Mouse (Mus musculus) ES-E14 (cell line): Measurements from ENCODE around the gene Pqlc2. TPM values are rescaled to one million over a fixed set of nuclear protein-coding genes. Genes with fewer than 3 reads are reported as not detected.

Experiments
- DNase-seq: peaks from one replicate; pipeline ENCODE4 v3.0.0-alpha.2; 2013; ENCODE audit warnings: low read depth, low spot score
- H3K27ac ChIP-seq: 2 replicates; pipeline ENCODE4 v1.5.1; 2012; ENCODE audit warnings: low read depth, mild to moderate bottlenecking, low read length, moderate library complexity, mixed read lengths; ENCODE audit not compliant: poor library complexity, insufficient read depth, severe bottlenecking
- H3K36me3 ChIP-seq: 2 replicates; pipeline ENCODE4 v1.6.1; 2012; ENCODE audit warnings: mild to moderate bottlenecking, low read length, moderate library complexity, mixed read lengths; ENCODE audit not compliant: control insufficient read depth, poor library complexity, insufficient read depth, severe bottlenecking
- H3K4me1 ChIP-seq, 2 experiments: fragments of 150-350 bp in 1 of 2; sonication (generic) in 1 of 2; 2 replicates each; pipeline ENCODE4 v1.6.1; 2012; ENCODE audit warnings: low read length in 2 of 2, mild to moderate bottlenecking in 1 of 2, mixed read lengths in 1 of 2; ENCODE audit not compliant: control insufficient read depth in 2 of 2, insufficient read depth in 2 of 2, poor library complexity in 1 of 2
- H3K4me3 ChIP-seq, 2 experiments: fragments of 150-350 bp in 1 of 2; sonication (generic) in 1 of 2; 2 replicates each; pipeline ENCODE4 v1.5.1; 2012; ENCODE audit warnings: low read length in 2 of 2, low read depth in 1 of 2, mild to moderate bottlenecking in 1 of 2, mixed read lengths in 1 of 2; ENCODE audit not compliant: insufficient read depth in 1 of 2, poor library complexity in 1 of 2, severe bottlenecking in 1 of 2
- H3K9ac ChIP-seq: 2 replicates; pipeline ENCODE4 v1.6.1; 2012; ENCODE audit warnings: low read depth, mild to moderate bottlenecking, low read length, mixed read lengths; ENCODE audit not compliant: poor library complexity, insufficient read depth, severe bottlenecking
- H3K9me3 ChIP-seq: fragments of 150-350 bp; sonication (generic); 2 replicates; pipeline ENCODE4 v1.6.1; 2012; ENCODE audit warnings: low read depth, mild to moderate bottlenecking, low read length; ENCODE audit not compliant: control insufficient read depth, insufficient read depth
- CHD2 ChIP-seq: IDR thresholded peaks from 2 replicates; pipeline ENCODE4 v1.6.1; 2014; ENCODE audit warnings: mild to moderate bottlenecking, low read depth, low read length, inconsistent platforms
- HCFC1 ChIP-seq: IDR thresholded peaks from 2 replicates; pipeline ENCODE4 v1.6.1; 2012; ENCODE audit warnings: low read length, inconsistent platforms, borderline replicate concordance; ENCODE audit not compliant: insufficient read depth
- MAFK ChIP-seq: IDR thresholded peaks from 2 replicates; pipeline ENCODE4 v1.6.1; 2014; ENCODE audit warnings: mild to moderate bottlenecking, low read depth, low read length, inconsistent platforms; ENCODE audit not compliant: insufficient read depth
- ZC3H11A ChIP-seq: IDR thresholded peaks from 2 replicates; pipeline ENCODE4 v1.6.1; 2012; ENCODE audit warnings: low read depth, mild to moderate bottlenecking, inconsistent platforms, low read length, borderline replicate concordance
- ZNF384 ChIP-seq: IDR thresholded peaks from 2 replicates; pipeline ENCODE4 v1.6.1; 2012; ENCODE audit warnings: low read depth, low read length, inconsistent platforms
- in situ Hi-C, 2 experiments: fragments of 600-800 bp; cut with MboI; formaldehyde crosslinking; loops; one replicate each; pipeline ENCODE4 v1.15.1; 2025; ENCODE audit warnings: low sequenced_read_pairs in 2 of 2, inconsistent platforms in 1 of 2; ENCODE audit not compliant: unreplicated experiment in 2 of 2
- total RNA-seq: library from RNA; depleted of rRNA; stranded (reverse); fragments of 300-350 nt; gene quantifications from 2 replicates; pipeline ENCODE4 v1.2.3, GENCODE M21; 2012

Gene Pqlc2
- total RNA-seq, 1 experiment: 25.0 TPM

DNA sequence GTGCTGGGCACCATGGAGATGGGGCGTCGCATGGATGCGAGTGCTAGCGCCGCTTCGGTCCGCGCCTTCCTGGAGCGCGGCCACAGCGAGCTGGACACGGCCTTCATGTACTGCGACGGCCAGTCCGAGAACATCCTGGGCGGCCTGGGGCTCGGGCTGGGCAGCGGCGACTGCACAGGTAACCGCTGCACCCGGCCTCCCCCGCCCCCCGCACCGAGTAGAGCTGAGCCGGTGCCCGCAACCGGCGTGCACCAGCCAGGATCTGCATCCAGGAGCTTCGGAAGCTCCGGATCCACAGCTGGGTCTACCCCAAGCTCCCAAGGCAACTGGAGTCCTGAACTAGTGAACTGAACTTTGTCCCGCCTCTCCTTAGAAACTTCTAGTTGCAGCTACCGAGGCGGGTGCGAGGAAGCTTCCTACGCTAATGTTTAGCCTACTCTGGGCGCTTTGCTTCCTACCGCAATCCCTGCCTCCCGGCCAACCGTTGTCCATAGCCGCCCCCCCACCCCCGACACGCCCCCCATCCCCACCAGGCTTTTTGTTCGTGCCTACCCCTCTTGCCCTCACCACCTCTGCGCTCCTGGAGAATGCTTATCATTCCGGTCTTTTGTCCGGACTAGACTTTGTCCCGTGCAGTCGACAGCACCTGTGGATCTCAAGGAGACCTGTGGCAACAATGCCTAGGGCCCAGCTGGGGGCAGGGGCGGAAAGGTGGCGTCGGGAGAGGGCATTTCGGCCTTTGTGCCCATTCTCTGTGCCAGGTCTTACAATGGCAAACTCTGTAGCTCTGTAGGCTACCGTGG, 592 bp upstream of the Pqlc2 start:
- Histone ChIP-seq H3K36me3 (peaks cover 12% of the 10 kb centered on the region; the same call in 1 of the 2 replicates), H3K9ac (peak overlapping the region; percentile 85), H3K4me3 (peak overlapping the region; percentile 85 to 89), H3K27ac (no peak overlapping the region), H3K4me1 (peaks cover 0 to 6% of the 10 kb centered on the region in 2 experiments; a peak in 1 of 4 replicates), H3K9me3 (no peaks in the 10 kb centered on the region)
- DNase-seq: no peak
- TF ChIP-seq HCFC1 (no peak), ZC3H11A (no peak), ZNF384 (no peak), MAFK (no peak)
- in situ Hi-C loops: no loop called here

DNA sequence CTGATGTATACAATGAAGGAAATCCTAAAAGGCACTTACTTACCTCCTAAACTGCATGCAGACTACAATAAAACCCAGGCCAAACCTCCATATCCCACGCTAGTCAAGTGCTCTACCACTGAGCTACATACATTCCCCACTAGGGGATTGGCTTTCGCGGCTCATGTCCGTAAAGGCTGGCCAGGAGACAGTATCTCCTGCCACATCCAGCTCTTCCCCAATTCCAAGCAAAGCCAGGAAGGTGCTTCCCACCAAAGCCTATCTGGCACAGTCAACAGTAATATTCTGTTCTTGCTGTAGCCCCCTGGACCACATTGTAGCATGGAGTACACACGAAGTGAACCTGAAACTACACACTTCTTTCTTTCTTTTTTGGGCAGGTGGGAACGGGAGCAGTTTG, 857 bp downstream of the Pqlc2 start:
- Histone ChIP-seq H3K4me1 (peaks cover 0 to 6% of the 10 kb centered on the region in 2 experiments; a peak in 1 of 4 replicates), H3K9me3 (no peaks in the 10 kb centered on the region), H3K9ac (peak overlapping the region; percentile 75), H3K27ac (no peak overlapping the region), H3K4me3 (peak overlapping the region; percentile 85 to 89), H3K36me3 (peaks cover 8% of the 10 kb centered on the region; the same call in 1 of the 2 replicates)
- in situ Hi-C loops: no loop called here
- no peak for TF ChIP-seq ZNF384
- TF ChIP-seq ZC3H11A: no peak
- no peak for TF ChIP-seq HCFC1
- no peak for TF ChIP-seq CHD2
- TF ChIP-seq MAFK: no peak
- DNase-seq: no peak

GRCm38 (mm10) chr4:139307916-139308315, 2.6 kb downstream of the Pqlc2 start:
- peaks cover 0 to 7% of the 10 kb centered on the region in 2 experiments; a peak in 2 of 4 replicates for H3K4me1 ChIP-seq
- no peak for TF ChIP-seq CHD2
- no peak overlapping the region for H3K27ac ChIP-seq
- DNase-seq: no peak
- in situ Hi-C loops: no loop called here
- H3K9me3 ChIP-seq: no peaks in the 10 kb centered on the region
- H3K36me3 ChIP-seq: peaks cover 2% of the 10 kb centered on the region; the same call in 1 of the 2 replicates
- H3K9ac ChIP-seq: no peak overlapping the region
- no peak overlapping the region for H3K4me3 ChIP-seq

- Histone ChIP-seq H3K27ac (no peak overlapping the region), H3K36me3 (peaks cover 7% of the 10 kb centered on the region; the same call in 1 of the 2 replicates), H3K4me3 (no peak overlapping the region), H3K9me3 (no peaks in the 10 kb centered on the region), H3K4me1 (peaks cover 2 to 14% of the 10 kb centered on the region in 2 experiments; a peak in 2 of 4 replicates), H3K9ac (no peak overlapping the region)
- no peak for DNase-seq
- in situ Hi-C loops: no loop called here
- TF ChIP-seq MAFK (no peak), HCFC1 (no peak), ZNF384 (no peak), CHD2 (no peak), ZC3H11A (no peak)
Observed at GRCm38 (mm10) chr4:139305521-139305920, 5.0 kb downstream of the Pqlc2 start.
